Mouse (Mus musculus) liver, adult (tissue): ENCODE measurements around the gene Cib3.

Experiments
- GATA4 ChIP-seq: IDR thresholded peaks from 2 replicates; pipeline ENCODE4 v1.6.1; 2014; ENCODE audit warnings: mild to moderate bottlenecking, low read length; ENCODE audit not compliant: insufficient replicate concordance

The Cib3 gene

GRCm38 (mm10) chr8:72212751-72213150, at the start of gene Cib3:
Gene Cib3, minus strand, starts transcription at chr8:72212837.
- no peak for TF ChIP-seq GATA4

- TF ChIP-seq GATA4 = no peak
These were observed 49.2 kb upstream of the Cib3 start for GRCm38 (mm10) chr8:72261872-72262271.

- no peak for TF ChIP-seq GATA4
These were observed 48.8 kb upstream of the Cib3 start for GRCm38 (mm10) chr8:72261431-72261830.

- TF ChIP-seq GATA4 = no peak
These were observed 48.4 kb upstream of the Cib3 start for GRCm38 (mm10) chr8:72261019-72261418.

GRCm38 (mm10) chr8:72260585-72260984, 47.9 kb upstream of the Cib3 start:
- no peak for TF ChIP-seq GATA4

- no peak for TF ChIP-seq GATA4
These were observed 47.2 kb upstream of the Cib3 start for GRCm38 (mm10) chr8:72259862-72260261.

GRCm38 (mm10) chr8:72257902-72258238, 45.2 kb upstream of the Cib3 start:
- no peak for TF ChIP-seq GATA4

GRCm38 (mm10) chr8:72257171-72257901, 44.7 kb upstream of the Cib3 start:
- no peak for TF ChIP-seq GATA4

- TF ChIP-seq GATA4 = no peak
These were observed 32.0 kb upstream of the Cib3 start for GRCm38 (mm10) chr8:72244610-72245009.

GRCm38 (mm10) chr8:72242226-72242625, 29.6 kb upstream of the Cib3 start:
- no peak for TF ChIP-seq GATA4

- TF ChIP-seq GATA4 = no peak
These were observed 28.3 kb upstream of the Cib3 start for GRCm38 (mm10) chr8:72240951-72241350.

- no peak for TF ChIP-seq GATA4
These were observed 27.7 kb upstream of the Cib3 start for GRCm38 (mm10) chr8:72240403-72240763.

GRCm38 (mm10) chr8:72239499-72240402, 27.1 kb upstream of the Cib3 start, which contains the start of gene Ap1m1:
Gene Ap1m1, plus strand, starts transcription at chr8:72240018.
- TF ChIP-seq GATA4 = peak; percentile 95

GRCm38 (mm10) chr8:72222656-72223055, 10.0 kb upstream of the Cib3 start:
- TF ChIP-seq GATA4 = no peak

GRCm38 (mm10) chr8:72220758-72221157, 8.1 kb upstream of the Cib3 start:
- no peak for TF ChIP-seq GATA4
